Mouse (Mus musculus) megakaryocyte-erythroid progenitor cell, adult 5-6 weeks (primary cell): ENCODE data around the gene Taar9. TPM values are rescaled to one million over a fixed set of nuclear protein-coding genes. Genes with fewer than 3 reads are reported as not detected.
"Not testable (repeated sequence)": the region's sequence is repeated elsewhere in the genome, so short reads cannot be mapped to it uniquely, and the experiment has no call there.

Experiments
- ATAC-seq: replicated peaks from 2 replicates; pipeline ENCODE4 v1.8.0; 2016; ENCODE audit warnings: mild to moderate bottlenecking, inconsistent platforms; ENCODE audit not compliant: severe bottlenecking, poor library complexity, low FRiP score, low TSS enrichment
- total RNA-seq, 2 experiments: library from RNA; stranded (forward) in 1 of 2; stranded (reverse) in 1 of 2; fragments of 200-1000, 215-1000 nt in 1 of 2; fragments of >200 nt in 1 of 2; fragmentation: Nextera tagmentation in 1 of 2; gene quantifications; 2 replicates each; pipeline ENCODE4 v1.2.3; 2014 to 2017

Gene Taar9
- total RNA-seq, 2 experiments from 2014 or later = not detected

- no peak for ATAC-seq
These were observed 23.4 kb downstream of the Taar9 start for GRCm38 (mm10) chr10:24085936-24086335.

DNA sequence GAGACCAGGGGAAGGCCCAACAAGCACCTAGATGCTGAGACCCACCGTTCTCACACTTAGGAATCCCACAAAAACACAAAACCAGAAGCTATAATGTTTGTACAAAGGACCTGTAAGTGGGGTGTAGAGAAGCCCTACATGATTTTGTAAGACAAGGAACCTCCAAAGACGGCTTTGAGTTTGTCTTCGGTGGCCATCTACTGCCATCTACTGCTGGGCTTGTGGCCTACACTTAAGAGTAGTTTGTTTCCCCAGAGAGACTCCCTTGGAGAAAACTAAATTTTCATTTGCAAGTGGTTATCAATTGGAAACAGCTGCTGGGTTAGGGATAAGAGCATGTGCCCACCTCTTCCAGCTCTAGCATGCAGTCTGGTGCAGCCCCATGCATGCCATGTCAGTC is 29.2 kb downstream of the Taar9 start:
- peak; percentile 91 for ATAC-seq

GRCm38 (mm10) chr10:24076200-24076599 is 33.1 kb downstream of the Taar9 start, which contains the start of gene Taar8a:
Gene Taar8a, plus strand, starts transcription at chr10:24076500.
- ATAC-seq = not testable (repeated sequence)

DNA sequence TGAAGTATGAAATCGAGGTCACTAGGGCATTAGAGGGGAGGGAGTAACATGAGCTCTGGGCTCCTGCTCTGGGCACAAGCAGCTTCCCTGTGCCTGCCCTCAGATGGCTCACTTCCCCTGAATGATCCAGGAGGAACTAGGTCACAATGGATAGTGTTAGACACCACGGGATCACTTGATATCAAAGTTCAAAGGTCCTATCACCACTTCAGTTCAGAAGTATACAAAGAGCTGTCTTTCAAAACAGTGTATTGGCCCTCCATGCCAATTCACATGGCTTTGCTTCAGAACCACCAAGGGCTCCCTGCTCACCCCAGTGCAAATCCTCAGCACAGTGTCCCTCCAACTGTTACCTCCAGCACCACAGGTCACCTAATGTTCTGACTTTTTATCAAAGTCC is 34.6 kb downstream of the Taar9 start:
- ATAC-seq = not testable (repeated sequence)

DNA sequence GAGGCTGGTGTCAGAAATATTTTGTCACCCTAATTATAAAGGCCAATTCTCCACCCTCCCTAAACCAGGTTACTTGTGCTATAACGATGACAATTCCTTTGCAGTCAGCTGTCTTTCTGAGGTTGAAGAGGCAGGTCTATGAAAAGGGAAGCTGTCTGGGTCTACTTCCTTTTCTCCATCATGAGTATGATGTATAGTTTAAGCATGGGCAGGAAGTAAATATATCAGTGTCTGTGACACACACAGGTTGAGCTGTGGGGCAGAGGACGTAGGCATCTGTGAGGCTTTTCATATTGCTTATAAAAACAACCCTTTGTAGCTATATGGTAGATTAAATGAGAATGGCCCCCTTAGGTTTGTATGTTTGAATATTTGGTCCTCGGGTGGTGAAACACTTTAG is 50.3 kb downstream of the Taar9 start:
- no peak for ATAC-seq

Other genes with a start within 250 kb of the Taar9 start
- gene Vnn1, start 214.8 kb downstream of the Taar9 start, total RNA-seq (2014; fragmentation: Nextera tagmentation) = not detected in 2 replicates
- not detected in 2 replicates for gene Vnn1, start 214.8 kb downstream of the Taar9 start, total RNA-seq (2017)
- gene Taar1, start 189.2 kb downstream of the Taar9 start, total RNA-seq (2014; fragmentation: Nextera tagmentation) = not detected in 2 replicates
- gene Taar1, start 189.2 kb downstream of the Taar9 start, total RNA-seq (2017) = not detected in 2 replicates
- gene Taar2, start 171.0 kb downstream of the Taar9 start, total RNA-seq (2014; fragmentation: Nextera tagmentation) = not detected in 2 replicates
- gene Taar2, start 171.0 kb downstream of the Taar9 start, total RNA-seq (2017) = not detected in 2 replicates
- not detected in 2 replicates for gene Taar3, start 160.0 kb downstream of the Taar9 start, total RNA-seq (2014; fragmentation: Nextera tagmentation)
- not detected in 2 replicates for gene Taar3, start 160.0 kb downstream of the Taar9 start, total RNA-seq (2017)
- not detected in 2 replicates for gene Taar4, start 149.0 kb downstream of the Taar9 start, total RNA-seq (2014; fragmentation: Nextera tagmentation)
- gene Taar4, start 149.0 kb downstream of the Taar9 start, total RNA-seq (2017) = not detected in 2 replicates
- gene Taar5, start 138.8 kb downstream of the Taar9 start, total RNA-seq (2014; fragmentation: Nextera tagmentation) = not detected in 2 replicates
- gene Taar5, start 138.8 kb downstream of the Taar9 start, total RNA-seq (2017) = not detected in 2 replicates
- not detected in 2 replicates for gene Taar6, start 123.9 kb downstream of the Taar9 start, total RNA-seq (2014; fragmentation: Nextera tagmentation)
- not detected in 2 replicates for gene Taar6, start 123.9 kb downstream of the Taar9 start, total RNA-seq (2017)
- not detected in 2 replicates for gene Taar7a, start 116.1 kb downstream of the Taar9 start, total RNA-seq (2014; fragmentation: Nextera tagmentation)
- not detected in 2 replicates for gene Taar7a, start 116.1 kb downstream of the Taar9 start, total RNA-seq (2017)
- not detected in 2 replicates for gene Taar7b, start 109.6 kb downstream of the Taar9 start, total RNA-seq (2014; fragmentation: Nextera tagmentation)
- gene Taar7b, start 109.6 kb downstream of the Taar9 start, total RNA-seq (2017) = not detected in 2 replicates
- not detected in 2 replicates for gene Taar7d, start 82.3 kb downstream of the Taar9 start, total RNA-seq (2014; fragmentation: Nextera tagmentation)
- gene Taar7d, start 82.3 kb downstream of the Taar9 start, total RNA-seq (2017) = not detected in 2 replicates
- gene Taar7e, start 71.9 kb downstream of the Taar9 start, total RNA-seq (2014; fragmentation: Nextera tagmentation) = not detected in 2 replicates
- not detected in 2 replicates for gene Taar7e, start 71.9 kb downstream of the Taar9 start, total RNA-seq (2017)
- not detected in 2 replicates for gene Taar7f, start 60.0 kb downstream of the Taar9 start, total RNA-seq (2014; fragmentation: Nextera tagmentation)
- gene Taar7f, start 60.0 kb downstream of the Taar9 start, total RNA-seq (2017) = not detected in 2 replicates
- not detected in 2 replicates for gene Taar8a, start 33.0 kb downstream of the Taar9 start, total RNA-seq (2014; fragmentation: Nextera tagmentation)
- gene Taar8a, start 33.0 kb downstream of the Taar9 start, total RNA-seq (2017) = not detected in 2 replicates
- gene Taar8b, start 17.2 kb downstream of the Taar9 start, total RNA-seq (2014; fragmentation: Nextera tagmentation) = not detected in 2 replicates
- gene Taar8b, start 17.2 kb downstream of the Taar9 start, total RNA-seq (2017) = not detected in 2 replicates
- not detected in 2 replicates for gene Taar8c, start 7.6 kb downstream of the Taar9 start, total RNA-seq (2014; fragmentation: Nextera tagmentation)
- not detected in 2 replicates for gene Taar8c, start 7.6 kb downstream of the Taar9 start, total RNA-seq (2017)
- 18.7 and 32.2 TPM in 2 replicates for gene Stx7, start 39.8 kb upstream of the Taar9 start, total RNA-seq (2014; fragmentation: Nextera tagmentation)
- gene Stx7, start 39.8 kb upstream of the Taar9 start, total RNA-seq (2017) = 28.1 and 29.5 TPM in 2 replicates
- not detected in 2 replicates for gene Moxd1, start 114.0 kb upstream of the Taar9 start, total RNA-seq (2014; fragmentation: Nextera tagmentation)
- not detected in 2 replicates for gene Moxd1, start 114.0 kb upstream of the Taar9 start, total RNA-seq (2017)